Mouse (Mus musculus): ENCODE measurements around the gene Elof1. TPM values are rescaled to one million over a fixed set of nuclear protein-coding genes. Genes with fewer than 3 reads are reported as not detected.

Gene Elof1
- polyA plus RNA-seq, 1 experiment, result 54.1 TPM

- Histone ChIP-seq H3K4me3 (replicated peaks; ENCODE audit: control insufficient read depth, low read depth, low read length) (no peak overlapping the region), H3K27ac (ENCODE audit: control insufficient read depth, insufficient read depth, low read depth, low read length, poor library complexity) (no peak overlapping the region), H3K4me1 (ENCODE audit: control insufficient read depth, insufficient read depth, low read length) (no peaks in the 10 kb centered on the region; the same call in 1 of the 2 replicates)
- under 1% methylated on average over 24 of the region's 24 CpGs for WGBS
- TF ChIP-seq POLR2A (IDR thresholded peaks at IDR 0.05; ENCODE audit: borderline replicate concordance, control insufficient read depth, low read depth, low read length) (peak; percentile 14; the same call in 1 of the 2 replicates), CTCF (IDR thresholded peaks at IDR 0.05; ENCODE audit: control insufficient read depth, insufficient read depth, low read length) (peak; percentile 85)
Measured at GRCm38 (mm10) chr9:22095854-22096307, 21.1 kb downstream of the Elof1 start.

- TF ChIP-seq POLR2A (IDR thresholded peaks at IDR 0.05; ENCODE audit: borderline replicate concordance, control insufficient read depth, low read depth, low read length) (no peak), CTCF (IDR thresholded peaks at IDR 0.05; ENCODE audit: control insufficient read depth, insufficient read depth, low read length) (no peak)
- H3K27ac ChIP-seq (ENCODE audit: control insufficient read depth, insufficient read depth, low read depth, low read length, poor library complexity), result no peak overlapping the region
- 83% methylated on average over 6 of the region's 6 CpGs for WGBS
Measured at GRCm38 (mm10) chr9:22092746-22093145, 24.2 kb downstream of the Elof1 start.

GRCm38 (mm10) chr9:22089986-22090385 is 27.0 kb downstream of the Elof1 start:
- Histone ChIP-seq H3K4me1 (ENCODE audit: control insufficient read depth, insufficient read depth, low read length) (peaks cover 1% of the 10 kb centered on the region; the same call in 1 of the 2 replicates), H3K27ac (ENCODE audit: control insufficient read depth, insufficient read depth, low read depth, low read length, poor library complexity) (no peak overlapping the region), H3K4me3 (replicated peaks; ENCODE audit: control insufficient read depth, low read depth, low read length) (no peak overlapping the region)
- TF ChIP-seq CTCF (IDR thresholded peaks at IDR 0.05; ENCODE audit: control insufficient read depth, insufficient read depth, low read length), result no peak
- TF ChIP-seq POLR2A (IDR thresholded peaks at IDR 0.05; ENCODE audit: borderline replicate concordance, control insufficient read depth, low read depth, low read length), result no peak
- WGBS, result 85% methylated on average over 7 of the region's 7 CpGs

More at GRCm38 (mm10) chr9:22092746-22093145, 24.2 kb downstream of the Elof1 start:
- Histone ChIP-seq H3K4me1 (ENCODE audit: control insufficient read depth, insufficient read depth, low read length) (no peaks in the 10 kb centered on the region; the same call in 1 of the 2 replicates), H3K4me3 (replicated peaks; ENCODE audit: control insufficient read depth, low read depth, low read length) (no peak overlapping the region)

GRCm38 (mm10) chr9:22089281-22089680 is 27.7 kb downstream of the Elof1 start:
- TF ChIP-seq POLR2A (IDR thresholded peaks at IDR 0.05; ENCODE audit: borderline replicate concordance, control insufficient read depth, low read depth, low read length) (no peak), CTCF (IDR thresholded peaks at IDR 0.05; ENCODE audit: control insufficient read depth, insufficient read depth, low read length) (no peak)
- Histone ChIP-seq H3K27ac (ENCODE audit: control insufficient read depth, insufficient read depth, low read depth, low read length, poor library complexity) (no peak overlapping the region), H3K4me1 (ENCODE audit: control insufficient read depth, insufficient read depth, low read length) (peaks cover 2% of the 10 kb centered on the region; the same call in 1 of the 2 replicates), H3K4me3 (replicated peaks; ENCODE audit: control insufficient read depth, low read depth, low read length) (no peak overlapping the region)
- 91% methylated on average over 7 of the region's 7 CpGs for WGBS

GRCm38 (mm10) chr9:22087034-22087618 is 29.8 kb downstream of the Elof1 start:
- Histone ChIP-seq H3K4me1 (ENCODE audit: control insufficient read depth, insufficient read depth, low read length) (peaks cover 2% of the 10 kb centered on the region; the same call in 1 of the 2 replicates), H3K27ac (ENCODE audit: control insufficient read depth, insufficient read depth, low read depth, low read length, poor library complexity) (no peak overlapping the region), H3K4me3 (replicated peaks; ENCODE audit: control insufficient read depth, low read depth, low read length) (no peak overlapping the region)
- WGBS, result 72% methylated on average over 2 of the region's 2 CpGs
- no peak for TF ChIP-seq POLR2A (IDR thresholded peaks at IDR 0.05; ENCODE audit: borderline replicate concordance, control insufficient read depth, low read depth, low read length)
- no peak for TF ChIP-seq CTCF (IDR thresholded peaks at IDR 0.05; ENCODE audit: control insufficient read depth, insufficient read depth, low read length)

- no peak for TF ChIP-seq POLR2A (IDR thresholded peaks at IDR 0.05; ENCODE audit: borderline replicate concordance, control insufficient read depth, low read depth, low read length)
- TF ChIP-seq CTCF (IDR thresholded peaks at IDR 0.05; ENCODE audit: control insufficient read depth, insufficient read depth, low read length), result no peak
Measured at GRCm38 (mm10) chr9:22086012-22086411, 31.0 kb downstream of the Elof1 start.

GRCm38 (mm10) chr9:22085022-22085834 is 31.7 kb downstream of the Elof1 start, which contains the start of gene Ecsit:
Ecsit (minus strand) TSS chr9:22085438.
- peak within 1 kb of the TSS; percentile 27 for H3K27ac ChIP-seq (ENCODE audit: control insufficient read depth, insufficient read depth, low read depth, low read length, poor library complexity)
- peak within 1 kb of the TSS; percentile 95 for H3K4me3 ChIP-seq (replicated peaks; ENCODE audit: control insufficient read depth, low read depth, low read length)
- WGBS, result under 1% methylated on average over 48 of the region's 48 CpGs
- no peak for TF ChIP-seq CTCF (IDR thresholded peaks at IDR 0.05; ENCODE audit: control insufficient read depth, insufficient read depth, low read length)
- peak; percentile 30; the same call in 1 of the 2 replicates for TF ChIP-seq POLR2A (IDR thresholded peaks at IDR 0.05; ENCODE audit: borderline replicate concordance, control insufficient read depth, low read depth, low read length)
- H3K4me1 ChIP-seq (ENCODE audit: control insufficient read depth, insufficient read depth, low read length), result peaks cover 2% of the 10 kb centered on the region; the same call in 1 of the 2 replicates

More at GRCm38 (mm10) chr9:22086012-22086411, 31.0 kb downstream of the Elof1 start:
- 96% methylated on average over 6 of the region's 6 CpGs for WGBS
- Histone ChIP-seq H3K4me3 (replicated peaks; ENCODE audit: control insufficient read depth, low read depth, low read length) (peak overlapping the region; percentile 95), H3K27ac (ENCODE audit: control insufficient read depth, insufficient read depth, low read depth, low read length, poor library complexity) (no peak overlapping the region), H3K4me1 (ENCODE audit: control insufficient read depth, insufficient read depth, low read length) (peaks cover 2% of the 10 kb centered on the region; the same call in 1 of the 2 replicates)

- H3K27ac ChIP-seq (ENCODE audit: control insufficient read depth, insufficient read depth, low read depth, low read length, poor library complexity), result no peak overlapping the region
- WGBS, result 18% methylated on average over 4 of the region's 4 CpGs
- H3K4me1 ChIP-seq (ENCODE audit: control insufficient read depth, insufficient read depth, low read length), result peaks cover 2% of the 10 kb centered on the region; the same call in 1 of the 2 replicates
- TF ChIP-seq CTCF (IDR thresholded peaks at IDR 0.05; ENCODE audit: control insufficient read depth, insufficient read depth, low read length) (no peak), POLR2A (IDR thresholded peaks at IDR 0.05; ENCODE audit: borderline replicate concordance, control insufficient read depth, low read depth, low read length) (no peak)
- peak overlapping the region; percentile 95 for H3K4me3 ChIP-seq (replicated peaks; ENCODE audit: control insufficient read depth, low read depth, low read length)
Measured at GRCm38 (mm10) chr9:22084667-22085021, 32.3 kb downstream of the Elof1 start.

Data from bone marrow, adult 2 months (tissue).